Mouse (Mus musculus) granulocyte monocyte progenitor cell, adult 5-6 weeks (primary cell): ENCODE measurements around the gene Prpf6. TPM values are rescaled to one million over a fixed set of nuclear protein-coding genes. Genes with fewer than 3 reads are reported as not detected.

Experiments used
- total RNA-seq, 2 experiments: library from RNA; stranded (forward) in 1 of 2; stranded (reverse) in 1 of 2; fragments of 200-712, 200-1000 nt in 1 of 2; fragments of >200 nt in 1 of 2; fragmentation: Nextera tagmentation in 1 of 2; gene quantifications; 2 replicates each; pipeline ENCODE4 v1.2.3; 2014 to 2017

The Prpf6 gene
- total RNA-seq, 2 experiments from 2014 or later: 30.8 to 71.6 TPM

Other genes starting within 250 kb of the Prpf6 start
- gene Zgpat, start 226.9 kb upstream of the Prpf6 start, total RNA-seq (2014; fragmentation: Nextera tagmentation): 12.8 and 18.3 TPM in 2 replicates
- 29.8 and 35.7 TPM in 2 replicates for gene Zgpat, start 226.9 kb upstream of the Prpf6 start, total RNA-seq (2017)
- gene Arfrp1, start 226.5 kb upstream of the Prpf6 start, total RNA-seq (2014; fragmentation: Nextera tagmentation): 34.1 and 43.2 TPM in 2 replicates
- 38.6 and 39.2 TPM in 2 replicates for gene Arfrp1, start 226.5 kb upstream of the Prpf6 start, total RNA-seq (2017)
- gene Lime1, start 211.8 kb upstream of the Prpf6 start, total RNA-seq (2014; fragmentation: Nextera tagmentation): 24.1 and 24.9 TPM in 2 replicates
- gene Lime1, start 211.8 kb upstream of the Prpf6 start, total RNA-seq (2017): 6.9 and 20.8 TPM in 2 replicates
- gene Zbtb46, start 132.4 kb upstream of the Prpf6 start, total RNA-seq (2014; fragmentation: Nextera tagmentation): 1.1 TPM in 1 of 2 replicates, not detected in the other
- gene Zbtb46, start 132.4 kb upstream of the Prpf6 start, total RNA-seq (2017): 0.13 and 0.15 TPM in 2 replicates
- not detected in 2 replicates for gene Abhd16b, start 98.7 kb upstream of the Prpf6 start, total RNA-seq (2014; fragmentation: Nextera tagmentation)
- gene Abhd16b, start 98.7 kb upstream of the Prpf6 start, total RNA-seq (2017): not detected in 2 replicates
- 43.1 and 60.9 TPM in 2 replicates for gene Tpd52l2, start 94.7 kb upstream of the Prpf6 start, total RNA-seq (2014; fragmentation: Nextera tagmentation)
- 115 and 129 TPM in 2 replicates for gene Tpd52l2, start 94.7 kb upstream of the Prpf6 start, total RNA-seq (2017)
- 43.8 and 47.1 TPM in 2 replicates for gene Dnajc5, start 71.4 kb upstream of the Prpf6 start, total RNA-seq (2014; fragmentation: Nextera tagmentation)
- 46.4 and 54.5 TPM in 2 replicates for gene Dnajc5, start 71.4 kb upstream of the Prpf6 start, total RNA-seq (2017)
- gene Uckl1, start 7.0 kb upstream of the Prpf6 start, total RNA-seq (2014; fragmentation: Nextera tagmentation): 118 and 128 TPM in 2 replicates
- 41.5 and 54.1 TPM in 2 replicates for gene Uckl1, start 7.0 kb upstream of the Prpf6 start, total RNA-seq (2017)
- 21.1 and 23.5 TPM in 2 replicates for gene Zfp512b, start 935 bp downstream of the Prpf6 start, total RNA-seq (2014; fragmentation: Nextera tagmentation)
- gene Zfp512b, start 935 bp downstream of the Prpf6 start, total RNA-seq (2017): 11.6 and 15.6 TPM in 2 replicates
- 6.2 and 13.1 TPM in 2 replicates for gene Samd10, start 7.3 kb downstream of the Prpf6 start, total RNA-seq (2014; fragmentation: Nextera tagmentation)
- 3.2 and 4.5 TPM in 2 replicates for gene Samd10, start 7.3 kb downstream of the Prpf6 start, total RNA-seq (2017)
- gene Gm29797, start 65.2 kb downstream of the Prpf6 start, total RNA-seq (2014; fragmentation: Nextera tagmentation): not detected in 2 replicates
- gene Gm29797, start 65.2 kb downstream of the Prpf6 start, total RNA-seq (2017): not detected in 2 replicates
- gene Sox18, start 79.8 kb downstream of the Prpf6 start, total RNA-seq (2014; fragmentation: Nextera tagmentation): not detected in 2 replicates
- gene Sox18, start 79.8 kb downstream of the Prpf6 start, total RNA-seq (2017): not detected in 2 replicates
- gene Tcea2, start 88.4 kb downstream of the Prpf6 start, total RNA-seq (2014; fragmentation: Nextera tagmentation): 25.2 and 27.0 TPM in 2 replicates
- 13.6 and 14.1 TPM in 2 replicates for gene Tcea2, start 88.4 kb downstream of the Prpf6 start, total RNA-seq (2017)
- 246 and 266 TPM in 2 replicates for gene Rgs19, start 102.1 kb downstream of the Prpf6 start, total RNA-seq (2014; fragmentation: Nextera tagmentation)
- gene Rgs19, start 102.1 kb downstream of the Prpf6 start, total RNA-seq (2017): 78.6 and 96.8 TPM in 2 replicates
- not detected in 2 replicates for gene Lkaaear1, start 106.6 kb downstream of the Prpf6 start, total RNA-seq (2014; fragmentation: Nextera tagmentation)
- not detected in 2 replicates for gene Lkaaear1, start 106.6 kb downstream of the Prpf6 start, total RNA-seq (2017)
- not detected in 2 replicates for gene Oprl1, start 123.1 kb downstream of the Prpf6 start, total RNA-seq (2014; fragmentation: Nextera tagmentation)
- gene Oprl1, start 123.1 kb downstream of the Prpf6 start, total RNA-seq (2017): not detected in 2 replicates
- not detected in 2 replicates for gene Myt1, start 171.5 kb downstream of the Prpf6 start, total RNA-seq (2014; fragmentation: Nextera tagmentation)
- not detected in 2 replicates for gene Myt1, start 171.5 kb downstream of the Prpf6 start, total RNA-seq (2017)
- gene Pcmtd2, start 246.0 kb downstream of the Prpf6 start, total RNA-seq (2014; fragmentation: Nextera tagmentation): 14.4 and 20.2 TPM in 2 replicates
- gene Pcmtd2, start 246.0 kb downstream of the Prpf6 start, total RNA-seq (2017): 15.9 and 18.3 TPM in 2 replicates